Mouse (Mus musculus) kidney, embryonic 16.5 days (tissue): ENCODE results near the gene Vps25. TPM values are rescaled to one million over a fixed set of nuclear protein-coding genes. Genes with fewer than 3 reads are reported as not detected.

Source experiments
- ATAC-seq: fragments of 200-750 bp; cut with Nextera tagmentation; 2 replicates; pipeline ENCODE4 v1.8.0; 2017; ENCODE audit warnings: moderate TSS enrichment; ENCODE audit not compliant: low FRiP score, low TSS enrichment
- H3K27ac ChIP-seq: fragments of 300-500 bp; sonication (generic); 2 replicates; pipeline ENCODE4 v1.5.1; 2014; ENCODE audit warnings: low read length
- H3K27me3 ChIP-seq: fragments of 300-500 bp; sonication (generic); 2 replicates; pipeline ENCODE4 v1.6.1; 2014; ENCODE audit warnings: low read length, control low read depth, mixed read lengths; ENCODE audit not compliant: insufficient read depth
- H3K36me3 ChIP-seq: fragments of 300-500 bp; sonication (generic); 2 replicates; pipeline ENCODE4 v1.6.1; 2014; ENCODE audit warnings: low read length, control low read depth, mixed read lengths; ENCODE audit not compliant: insufficient read depth
- H3K4me1 ChIP-seq: fragments of 300-500 bp; sonication (generic); 2 replicates; pipeline ENCODE4 v1.6.1; 2014; ENCODE audit warnings: low read length, control low read depth, mixed read lengths; ENCODE audit not compliant: insufficient read depth
- H3K4me2 ChIP-seq: fragments of 300-500 bp; sonication (generic); replicated peaks from 2 replicates; pipeline ENCODE4 v1.6.1; 2014; ENCODE audit warnings: low read depth, low read length
- H3K4me3 ChIP-seq: fragments of 300-500 bp; sonication (generic); 2 replicates; pipeline ENCODE4 v1.5.1; 2014; ENCODE audit warnings: mild to moderate bottlenecking, low read length
- H3K9ac ChIP-seq: fragments of 300-500 bp; sonication (generic); replicated peaks from 2 replicates; pipeline ENCODE4 v1.6.1; 2014; ENCODE audit warnings: low read length
- H3K9me3 ChIP-seq: fragments of 300-500 bp; sonication (generic); 2 replicates; pipeline ENCODE4 v1.6.1; 2016; ENCODE audit warnings: low read length, control low read depth
- WGBS: fragments of 180-500 bp; shearing (Covaris S2); extraction: QIAGEN DNeasy Blood & Tissue Kit; methylation state at CpG from one replicate; pipeline ENCODE4 v1.1.7; 2014; 5-methylcytosine and 5-hydroxymethylcytosine counted together
- polyA plus RNA-seq: library from polyadenylated mRNA; unstranded; fragments of >200 nt; fragmentation: Nextera tagmentation; extraction: Ambion mirVana; gene quantifications from 2 replicates; pipeline ENCODE4 v1.2.1, GENCODE M21; 2015

Vps25 gene
- polyA plus RNA-seq, result 154 TPM in 2 replicates

- peaks cover 10% of the 10 kb centered on the region for H3K36me3 ChIP-seq
- H3K4me1 ChIP-seq, result peaks cover 35% of the 10 kb centered on the region
- under 1% methylated on average over 40 of the region's 40 CpGs for WGBS
- H3K9me3 ChIP-seq, result no peaks in the 10 kb centered on the region
- peak; percentile 78 for ATAC-seq
- H3K27ac ChIP-seq, result peak within 1 kb of the TSS; percentile 96
- H3K4me3 ChIP-seq, result peak within 1 kb of the TSS; percentile 96
- H3K4me2 ChIP-seq, result peak within 1 kb of the TSS; percentile 95
- peak within 1 kb of the TSS; percentile 96 for H3K9ac ChIP-seq
- H3K27me3 ChIP-seq, result no peaks in the 10 kb centered on the region
These were observed at the start of gene Vps25 for GRCm38 (mm10) chr11:101253613-101254389. Gene Vps25 (plus strand): TSS chr11:101253707.

DNA sequence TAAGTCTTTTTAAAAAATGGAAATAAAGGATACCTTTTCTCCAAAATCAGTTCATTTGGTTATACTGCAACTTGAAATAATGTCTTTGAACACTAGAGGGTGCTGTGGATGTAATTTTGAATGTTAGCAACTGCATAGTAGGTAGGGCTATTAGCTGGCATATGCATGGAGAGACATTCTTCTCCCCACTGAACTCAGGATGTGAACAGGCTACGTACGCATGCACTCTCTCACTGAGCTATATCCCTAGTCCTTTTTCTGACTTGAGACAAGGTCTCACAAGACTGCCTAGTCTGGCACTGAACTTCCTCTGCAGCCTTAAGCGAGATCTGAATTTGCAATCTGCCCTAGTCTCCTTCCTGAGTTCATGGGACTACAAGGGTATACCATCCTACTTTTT, 41.5 kb upstream of the Vps25 start:
- Histone ChIP-seq H3K4me3 (no peak overlapping the region), H3K4me2 (no peak overlapping the region), H3K36me3 (peaks cover 68% of the 10 kb centered on the region)

GRCm38 (mm10) chr11:101216936-101217335, 36.6 kb upstream of the Vps25 start:
- Histone ChIP-seq H3K4me3 (no peak overlapping the region), H3K36me3 (peaks cover 38% of the 10 kb centered on the region), H3K4me1 (peaks cover 26% of the 10 kb centered on the region), H3K27ac (no peak overlapping the region), H3K27me3 (no peaks in the 10 kb centered on the region), H3K4me2 (no peak overlapping the region), H3K9me3 (no peaks in the 10 kb centered on the region), H3K9ac (no peak overlapping the region)
- 94% methylated on average over 5 of the region's 5 CpGs for whole genome bisulfite sequencing
- ATAC-seq, result no peak

More for the DNA sequence above, 41.5 kb upstream of the Vps25 start:
- Histone ChIP-seq H3K9me3 (no peaks in the 10 kb centered on the region), H3K4me1 (no peaks in the 10 kb centered on the region), H3K9ac (no peak overlapping the region), H3K27ac (no peak overlapping the region), H3K27me3 (no peaks in the 10 kb centered on the region)
- ATAC-seq, result peak; percentile 82
- WGBS, result 25% methylated on average over 3 of the region's 3 CpGs

GRCm38 (mm10) chr11:101218436-101219055, 35.0 kb upstream of the Vps25 start:
- H3K27me3 ChIP-seq, result no peaks in the 10 kb centered on the region
- peak overlapping the region; percentile 79 for H3K27ac ChIP-seq
- no peak overlapping the region for H3K4me3 ChIP-seq
- H3K9me3 ChIP-seq, result no peaks in the 10 kb centered on the region
- WGBS, result 43% methylated on average over 10 of the region's 10 CpGs
- H3K4me1 ChIP-seq, result peaks cover 26% of the 10 kb centered on the region
- peaks cover 28% of the 10 kb centered on the region for H3K36me3 ChIP-seq
- no peak for ATAC-seq
- peak overlapping the region; percentile 26 for H3K4me2 ChIP-seq
- no peak overlapping the region; the same call in 1 of the 2 replicates for H3K9ac ChIP-seq

GRCm38 (mm10) chr11:101220853-101221252, 32.7 kb upstream of the Vps25 start:
- Histone ChIP-seq H3K4me2 (peak overlapping the region; percentile 5; the same call in 1 of the 2 replicates), H3K27me3 (no peaks in the 10 kb centered on the region), H3K9ac (no peak overlapping the region), H3K27ac (peak overlapping the region; percentile 93), H3K9me3 (no peaks in the 10 kb centered on the region), H3K4me3 (no peak overlapping the region), H3K4me1 (peaks cover 41% of the 10 kb centered on the region), H3K36me3 (peaks cover 10% of the 10 kb centered on the region; the same call in 1 of the 2 replicates)
- 8% methylated on average over 2 of the region's 2 CpGs for WGBS
- ATAC-seq, result no peak

DNA sequence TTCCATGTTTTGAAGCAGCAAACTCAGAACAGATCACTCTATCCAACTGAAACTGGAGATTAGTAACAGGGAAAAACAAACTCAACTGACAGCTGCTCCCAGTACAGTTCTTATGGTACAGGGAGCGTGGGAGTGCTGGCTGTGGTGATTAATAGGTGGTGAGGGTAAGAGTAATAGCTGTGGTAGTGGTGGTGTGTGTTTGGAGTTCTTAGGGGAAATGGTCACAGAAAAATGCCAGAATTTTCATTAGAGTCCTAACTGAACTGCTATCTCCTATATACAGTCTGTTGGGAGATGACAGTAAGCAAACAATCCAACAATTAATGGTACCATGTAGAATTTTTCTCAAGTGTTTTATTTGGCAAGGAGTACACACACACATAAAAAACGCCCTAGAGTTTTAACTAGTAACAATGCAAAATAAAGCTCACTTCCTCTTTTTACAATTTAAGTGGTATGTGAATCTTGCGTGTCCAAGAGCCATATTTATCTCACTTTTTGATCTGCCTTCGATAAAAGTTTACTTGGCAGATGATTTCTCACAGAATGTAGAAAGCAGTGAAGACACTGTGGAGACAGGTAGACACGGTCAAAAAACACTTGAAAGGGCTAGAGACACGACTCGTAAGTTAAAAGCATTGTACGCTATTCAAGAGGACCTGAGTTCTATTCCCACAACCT, 32.1 kb upstream of the Vps25 start:
- Histone ChIP-seq H3K9ac (no peak overlapping the region), H3K4me2 (peak overlapping the region; percentile 5; the same call in 1 of the 2 replicates), H3K36me3 (peaks cover 5% of the 10 kb centered on the region; the same call in 1 of the 2 replicates), H3K27ac (peak overlapping the region; percentile 93), H3K27me3 (no peaks in the 10 kb centered on the region), H3K4me1 (peaks cover 41% of the 10 kb centered on the region), H3K9me3 (no peaks in the 10 kb centered on the region), H3K4me3 (no peak overlapping the region)
- WGBS, result 45% methylated on average over 8 of the region's 8 CpGs
- peak; percentile 75 for ATAC-seq

GRCm38 (mm10) chr11:101224337-101224736, 29.2 kb upstream of the Vps25 start:
- Histone ChIP-seq H3K4me3 (no peak overlapping the region), H3K4me2 (no peak overlapping the region), H3K9me3 (no peaks in the 10 kb centered on the region), H3K9ac (no peak overlapping the region), H3K36me3 (no peaks in the 10 kb centered on the region), H3K4me1 (peaks cover 37% of the 10 kb centered on the region), H3K27me3 (no peaks in the 10 kb centered on the region), H3K27ac (peak overlapping the region; percentile 7; the same call in 1 of the 2 replicates)
- 81% methylated on average over 3 of the region's 3 CpGs for WGBS
- ATAC-seq, result no peak

GRCm38 (mm10) chr11:101225331-101226064, 28.0 kb upstream of the Vps25 start:
- peak overlapping the region; percentile 74 for H3K4me3 ChIP-seq
- H3K4me1 ChIP-seq, result peaks cover 43% of the 10 kb centered on the region
- H3K9me3 ChIP-seq, result no peaks in the 10 kb centered on the region
- H3K27ac ChIP-seq, result peak overlapping the region; percentile 82
- H3K36me3 ChIP-seq, result no peaks in the 10 kb centered on the region
- H3K27me3 ChIP-seq, result no peaks in the 10 kb centered on the region
- 15% methylated on average over 25 of the region's 25 CpGs for WGBS
- H3K9ac ChIP-seq, result peak overlapping the region; percentile 81
- H3K4me2 ChIP-seq, result peak overlapping the region; percentile 75
- ATAC-seq, result no peak

DNA sequence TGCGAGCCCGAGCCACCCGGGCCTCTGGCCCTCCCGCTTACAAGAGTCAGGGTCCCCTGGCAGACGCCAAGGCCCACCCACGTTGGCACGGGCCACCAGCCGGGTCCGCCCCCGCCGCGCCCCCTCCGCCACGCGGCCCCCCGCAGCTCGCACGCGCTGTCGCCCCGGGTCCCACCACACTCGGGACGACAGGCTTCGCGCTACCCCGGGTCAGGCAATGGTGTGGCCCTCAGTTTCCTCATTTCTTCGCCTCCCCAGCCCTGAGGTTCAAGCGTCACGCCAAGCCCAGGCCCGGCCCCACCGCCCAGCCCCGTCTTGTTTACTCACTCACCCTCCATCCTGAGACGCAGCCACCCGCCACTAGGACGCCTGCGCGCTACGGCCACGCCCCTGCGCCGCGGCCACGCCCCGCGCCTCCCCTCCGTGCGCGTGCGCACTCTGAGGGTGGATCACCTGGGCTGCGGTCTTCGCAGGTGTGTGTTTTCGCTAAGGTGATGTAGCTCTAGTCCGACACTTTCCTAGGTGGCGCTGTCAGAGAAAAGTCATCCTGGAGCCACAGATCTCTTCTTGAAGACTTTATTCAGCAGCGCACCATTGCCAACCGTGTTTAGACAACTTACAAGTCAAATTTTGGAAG, 27.3 kb upstream of the Vps25 start, which contains the start of gene Ezh1:
Ezh1 (minus strand) TSS at position 399 of the 637 bp plus-strand sequence.
- H3K9ac ChIP-seq, result peak within 1 kb of the TSS; percentile 81
- 1% methylated on average over 47 of the region's 56 CpGs for WGBS

More for the DNA sequence above, 27.3 kb upstream of the Vps25 start, which contains the start of gene Ezh1:
- Histone ChIP-seq H3K4me3 (peak within 1 kb of the TSS; percentile 74), H3K27ac (peak within 1 kb of the TSS; percentile 82), H3K9me3 (no peaks in the 10 kb centered on the region), H3K27me3 (no peaks in the 10 kb centered on the region), H3K36me3 (no peaks in the 10 kb centered on the region), H3K4me1 (peaks cover 43% of the 10 kb centered on the region), H3K4me2 (peak within 1 kb of the TSS; percentile 75)
- peak; percentile 91 for ATAC-seq
